Mouse (Mus musculus) C3H10T1/2 (cell line): ENCODE results near the gene Btbd35f2. TPM values are rescaled to one million over a fixed set of nuclear protein-coding genes. Genes with fewer than 3 reads are reported as not detected.

ENCODE experiments used
- polyA plus RNA-seq, 2 experiments: library from polyadenylated mRNA; unstranded; fragments of >200 nt; fragmentation: generic; extraction: Trizol; gene quantifications; one replicate each; pipeline ENCODE4 v1.2.1; 2012; ENCODE audit warnings: missing spikeins in 2 of 2

Gene Btbd35f2
- polyA plus RNA-seq = not detected

DNA sequence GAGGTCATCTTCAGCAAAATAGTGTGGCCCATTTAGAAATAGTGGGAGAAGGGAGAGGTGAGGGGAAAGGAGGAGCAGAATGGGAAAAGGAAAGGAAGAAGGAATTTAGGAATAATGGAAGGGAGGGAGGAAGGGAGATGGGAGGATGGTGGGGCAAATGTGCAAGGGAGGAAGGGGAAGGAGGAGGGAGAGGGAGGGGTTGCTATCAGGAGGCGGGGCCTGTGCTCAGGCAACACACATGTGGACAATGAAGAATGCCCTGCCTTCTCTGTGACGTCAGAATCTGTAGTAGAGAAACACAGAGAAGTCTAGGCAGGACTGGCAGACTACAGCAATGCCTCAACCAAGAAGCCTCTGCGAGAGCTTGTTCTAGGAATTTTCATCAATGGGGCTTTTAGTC, at the start of gene Btbd35f2:
Btbd35f2 (plus strand) TSS at position 301 of the 400 bp plus-strand sequence.

Other genes with a start within 250 kb of the Btbd35f2 start
- not detected for gene Btbd35f22, start 230.6 kb upstream of the Btbd35f2 start, polyA plus RNA-seq